Mouse (Mus musculus) midbrain, embryonic 16.5 days (tissue): ENCODE measurements around the gene Procr. TPM values are rescaled to one million over a fixed set of nuclear protein-coding genes. Genes with fewer than 3 reads are reported as not detected.

Experiments
- ATAC-seq: fragments of 200-750 bp; cut with Nextera tagmentation; 2 replicates; pipeline ENCODE4 v1.8.0; 2017; ENCODE audit warnings: moderate TSS enrichment
- H3K27ac ChIP-seq: fragments of 300-500 bp; sonication (generic); 2 replicates; pipeline ENCODE4 v1.5.1; 2014; ENCODE audit warnings: mild to moderate bottlenecking, low read length, mixed read lengths
- H3K27me3 ChIP-seq: fragments of 300-500 bp; sonication (generic); 2 replicates; pipeline ENCODE4 v1.6.1; 2014; ENCODE audit warnings: low read depth, low read length, mixed read lengths; ENCODE audit not compliant: control insufficient read depth, insufficient read depth
- H3K36me3 ChIP-seq: fragments of 300-500 bp; sonication (generic); 2 replicates; pipeline ENCODE4 v1.6.1; 2014; ENCODE audit warnings: mild to moderate bottlenecking, low read length, moderate library complexity, mixed read lengths; ENCODE audit not compliant: control insufficient read depth, insufficient read depth
- H3K4me1 ChIP-seq: fragments of 300-500 bp; sonication (generic); 2 replicates; pipeline ENCODE4 v1.6.1; 2014; ENCODE audit warnings: mild to moderate bottlenecking, low read length, mixed read lengths; ENCODE audit not compliant: control insufficient read depth, insufficient read depth
- H3K4me2 ChIP-seq: fragments of 300-500 bp; sonication (generic); 2 replicates; pipeline ENCODE4 v1.6.1; 2014; ENCODE audit warnings: mild to moderate bottlenecking, low read length, mixed read lengths
- H3K4me3 ChIP-seq: fragments of 300-500 bp; sonication (generic); 2 replicates; pipeline ENCODE4 v1.5.1; 2014; ENCODE audit warnings: low read depth, mild to moderate bottlenecking, low read length, moderate library complexity, mixed read lengths
- H3K9ac ChIP-seq: fragments of 300-500 bp; sonication (generic); 2 replicates; pipeline ENCODE4 v1.6.1; 2014; ENCODE audit warnings: low read depth, low read length, mixed read lengths
- H3K9me3 ChIP-seq: fragments of 300-500 bp; sonication (generic); replicated peaks from 2 replicates; pipeline ENCODE4 v1.6.1; 2014; ENCODE audit warnings: mild to moderate bottlenecking, low read length, mixed read lengths; ENCODE audit not compliant: control insufficient read depth, poor library complexity, severe bottlenecking
- WGBS: fragments of 180-500 bp; shearing (Covaris S2); extraction: QIAGEN DNeasy Blood & Tissue Kit; methylation state at CpG from one replicate; pipeline ENCODE4 v1.1.7; 2014; 5-methylcytosine and 5-hydroxymethylcytosine counted together
- polyA plus RNA-seq: library from polyadenylated mRNA; unstranded; fragments of >200 nt; fragmentation: Nextera tagmentation; extraction: Ambion mirVana; gene quantifications from 2 replicates; pipeline ENCODE4 v1.2.1, GENCODE M21; 2015

The Procr gene
- polyA plus RNA-seq, 1 experiment from 2014 or later = 2.8 TPM

DNA sequence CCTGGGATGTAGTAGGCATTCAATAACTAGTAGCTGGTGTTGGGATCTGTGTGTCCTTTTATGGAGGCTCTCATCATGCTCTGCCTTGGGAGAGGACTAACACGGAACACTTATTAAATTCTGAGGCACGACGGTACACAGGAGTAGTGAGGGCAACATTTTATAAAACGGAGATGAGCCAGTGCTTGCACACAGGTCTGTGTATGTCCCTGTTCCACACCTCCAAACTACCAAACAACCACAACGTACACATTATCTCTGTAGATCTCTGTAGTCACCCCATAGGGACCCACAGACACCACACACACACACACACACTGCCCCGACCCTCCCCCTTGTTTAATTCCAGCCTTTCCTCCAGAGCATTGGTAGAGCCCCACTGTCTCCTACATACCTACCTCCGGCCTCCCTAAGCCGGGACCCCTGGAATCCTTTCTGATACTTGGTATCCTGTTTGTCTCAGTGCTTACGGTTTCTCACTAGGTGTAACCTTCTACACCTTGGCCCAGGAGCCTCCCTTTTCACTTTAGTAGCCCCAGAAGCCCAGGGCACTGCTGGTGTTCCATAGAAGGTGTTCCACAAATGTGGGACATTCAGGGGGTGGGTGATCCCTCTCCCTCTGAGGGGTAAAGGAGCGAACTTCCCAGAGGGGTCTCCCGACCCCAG, 23.5 kb downstream of the Procr start:
- Histone ChIP-seq H3K36me3 (no peaks in the 10 kb centered on the region), H3K4me3 (peak overlapping the region; percentile 98), H3K27ac (no peak overlapping the region), H3K4me1 (peaks cover 32% of the 10 kb centered on the region), H3K27me3 (peaks cover 9% of the 10 kb centered on the region), H3K4me2 (peak overlapping the region; percentile 76), H3K9me3 (no peaks in the 10 kb centered on the region), H3K9ac (peak overlapping the region; percentile 99)
- 60% methylated on average over 11 of the region's 11 CpGs for WGBS
- 0 out of 2 replicates have a peak, but pooled peaks have one; percentile 2 for ATAC-seq

DNA sequence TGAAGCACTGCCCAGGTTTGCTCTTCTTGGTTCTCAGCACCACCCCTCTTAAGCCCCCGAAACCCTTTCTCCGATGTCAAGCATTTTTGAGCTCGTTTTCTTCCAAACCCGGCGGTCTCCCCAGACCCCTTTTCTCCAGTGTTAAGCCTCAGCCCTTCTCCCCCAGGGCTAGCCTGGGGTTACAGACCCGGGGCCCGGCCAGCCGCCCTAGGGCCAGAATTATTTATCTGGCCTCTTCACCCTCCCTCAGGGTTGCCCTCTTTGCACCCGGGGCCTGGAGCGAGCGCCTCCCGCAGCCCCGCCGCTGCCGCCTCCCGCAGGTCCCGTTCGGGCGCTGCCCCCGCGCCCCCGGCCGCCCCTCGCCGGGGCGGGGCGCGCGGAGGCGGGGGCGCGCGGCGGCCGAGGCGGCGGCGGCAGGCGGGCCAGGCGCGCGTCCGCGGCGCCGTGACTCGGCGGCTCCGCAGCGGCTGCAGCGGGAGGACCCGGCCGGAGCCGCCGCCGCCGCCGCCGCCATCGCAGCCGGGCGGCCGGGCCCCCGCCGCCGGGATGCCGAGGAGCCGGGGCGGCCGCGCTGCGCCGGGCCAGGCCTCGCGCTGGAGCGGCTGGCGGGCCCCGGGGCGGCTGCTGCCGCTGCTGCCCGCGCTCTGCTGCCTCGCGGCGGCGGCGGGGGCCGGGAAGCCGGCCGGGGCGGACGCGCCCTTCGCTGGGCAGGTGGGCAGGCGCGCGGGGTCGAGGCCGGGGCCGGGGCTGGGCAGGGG, 24.2 kb downstream of the Procr start, which contains the start of gene Mmp24:
Gene Mmp24 (plus strand): TSS at position 416 of the 758 bp plus-strand sequence.
- ATAC-seq = peak; percentile 36; the same call in 1 of the 2 replicates
- Histone ChIP-seq H3K36me3 (no peaks in the 10 kb centered on the region), H3K4me1 (peaks cover 32% of the 10 kb centered on the region), H3K9me3 (no peaks in the 10 kb centered on the region), H3K27ac (peak within 1 kb of the TSS; percentile 94), H3K4me3 (peak within 1 kb of the TSS; percentile 98), H3K9ac (peak within 1 kb of the TSS; percentile 99), H3K4me2 (peak within 1 kb of the TSS; percentile 76), H3K27me3 (peaks cover 9% of the 10 kb centered on the region)
- 1% methylated on average over 40 of the region's 100 CpGs for WGBS

DNA sequence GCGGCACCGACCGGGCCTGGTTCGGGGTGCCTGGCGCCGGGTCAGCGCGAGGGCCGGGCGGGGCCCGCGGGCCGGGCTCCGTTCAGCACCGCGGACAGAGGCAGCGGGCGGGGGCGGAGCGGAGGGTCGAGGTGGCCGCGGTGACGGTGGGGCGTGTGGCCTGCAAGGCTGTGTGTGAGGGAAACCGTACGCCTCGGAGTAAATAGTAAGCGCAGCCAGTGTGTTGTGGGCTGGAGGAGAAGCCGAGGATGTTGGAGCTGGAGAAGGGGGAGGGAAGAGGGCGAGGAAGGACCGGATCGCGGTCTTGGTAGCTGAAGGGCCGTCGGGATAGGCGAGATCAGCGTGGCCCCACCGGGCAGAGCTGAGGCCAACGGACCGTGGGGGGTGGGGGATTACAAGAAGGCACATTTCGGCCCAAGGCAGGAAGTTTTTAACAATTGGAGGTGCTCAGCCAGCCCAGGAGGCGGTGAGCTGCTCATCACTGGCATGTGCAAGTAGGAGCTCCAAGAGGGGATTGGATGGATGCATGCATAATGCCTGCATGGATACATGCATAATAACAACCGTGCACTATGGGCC, 24.9 kb downstream of the Procr start:
- H3K4me1 ChIP-seq = peaks cover 32% of the 10 kb centered on the region
- peak overlapping the region; percentile 76 for H3K4me2 ChIP-seq
- no peaks in the 10 kb centered on the region for H3K9me3 ChIP-seq
- H3K4me3 ChIP-seq = peak overlapping the region; percentile 98
- peak overlapping the region; percentile 94 for H3K27ac ChIP-seq
- H3K9ac ChIP-seq = peak overlapping the region; percentile 99
- H3K36me3 ChIP-seq = no peaks in the 10 kb centered on the region
- peak; percentile 82 for ATAC-seq
- WGBS = under 1% methylated on average over 36 of the region's 44 CpGs
- peaks cover 9% of the 10 kb centered on the region for H3K27me3 ChIP-seq

DNA sequence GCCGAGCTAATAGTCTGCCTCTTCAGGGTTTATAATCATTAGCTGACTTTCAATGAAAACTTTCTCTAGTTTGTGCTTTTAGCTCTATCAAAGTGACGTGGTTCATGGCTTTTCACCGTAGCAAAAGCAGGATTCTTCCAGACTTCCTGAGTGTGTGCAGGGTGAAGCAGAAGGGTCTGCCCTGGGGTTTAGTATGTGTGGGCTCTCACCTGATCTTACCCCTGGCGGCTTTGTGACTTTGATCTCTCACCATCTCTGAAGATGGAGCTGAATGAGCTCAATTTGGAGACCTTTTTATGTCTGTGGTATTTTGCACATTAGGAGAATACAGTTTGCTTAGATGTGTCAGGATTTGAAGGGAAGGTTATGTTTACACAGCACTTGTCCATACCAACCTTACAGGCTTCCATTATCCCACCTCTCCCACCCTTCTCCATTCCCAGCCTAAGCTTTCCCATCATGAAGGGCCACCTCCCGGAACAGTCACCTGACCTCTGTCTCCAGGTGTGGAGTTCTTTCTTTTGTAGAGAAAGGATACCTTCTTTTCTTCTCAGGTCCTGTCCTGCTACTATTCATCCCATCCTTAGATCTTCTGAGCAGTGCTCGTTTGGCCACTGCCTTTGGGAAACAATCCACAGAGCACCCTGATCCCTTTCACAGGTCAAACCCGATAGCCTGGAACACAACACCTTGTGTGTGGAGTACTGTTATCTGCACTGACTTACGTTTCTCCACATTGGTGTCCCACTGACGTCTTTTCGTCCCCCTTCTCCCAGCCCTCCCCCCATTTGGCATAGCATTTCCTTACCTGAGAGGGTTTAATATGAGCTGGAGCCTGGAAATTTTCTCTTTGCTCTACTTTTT, 26.1 kb downstream of the Procr start:
- no peak overlapping the region for H3K27ac ChIP-seq
- H3K4me2 ChIP-seq = peak overlapping the region; percentile 76
- WGBS = 64% methylated on average over 10 of the region's 10 CpGs
- H3K9me3 ChIP-seq = no peaks in the 10 kb centered on the region
- no peaks in the 10 kb centered on the region for H3K36me3 ChIP-seq
- H3K27me3 ChIP-seq = peaks cover 9% of the 10 kb centered on the region
- H3K4me3 ChIP-seq = peak overlapping the region; percentile 98
- H3K9ac ChIP-seq = no peak overlapping the region
- H3K4me1 ChIP-seq = peaks cover 32% of the 10 kb centered on the region
- ATAC-seq = no peak

DNA sequence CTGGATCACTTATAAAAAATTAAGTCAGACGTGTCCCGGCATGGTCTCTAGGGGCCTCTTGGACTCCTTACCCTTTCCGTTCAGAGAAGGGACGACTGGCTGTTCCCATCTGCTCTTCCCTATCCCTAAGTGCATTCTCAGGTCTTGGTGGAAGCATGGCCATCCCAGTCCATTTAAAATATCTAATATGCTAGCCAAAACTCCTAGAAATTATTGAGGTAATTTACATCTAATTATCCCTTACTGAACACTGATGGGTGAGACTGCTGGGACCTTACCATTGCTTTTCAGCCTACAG, 26.7 kb downstream of the Procr start:
- H3K27me3 ChIP-seq = peaks cover 9% of the 10 kb centered on the region
- H3K36me3 ChIP-seq = no peaks in the 10 kb centered on the region
- H3K4me2 ChIP-seq = peak overlapping the region; percentile 76; the same call in 1 of the 2 replicates
- no peak overlapping the region for H3K4me3 ChIP-seq
- WGBS = 47% methylated on average over 4 of the region's 4 CpGs
- ATAC-seq = no peak
- H3K4me1 ChIP-seq = peaks cover 32% of the 10 kb centered on the region
- H3K9ac ChIP-seq = no peak overlapping the region
- H3K9me3 ChIP-seq = no peaks in the 10 kb centered on the region
- no peak overlapping the region for H3K27ac ChIP-seq

DNA sequence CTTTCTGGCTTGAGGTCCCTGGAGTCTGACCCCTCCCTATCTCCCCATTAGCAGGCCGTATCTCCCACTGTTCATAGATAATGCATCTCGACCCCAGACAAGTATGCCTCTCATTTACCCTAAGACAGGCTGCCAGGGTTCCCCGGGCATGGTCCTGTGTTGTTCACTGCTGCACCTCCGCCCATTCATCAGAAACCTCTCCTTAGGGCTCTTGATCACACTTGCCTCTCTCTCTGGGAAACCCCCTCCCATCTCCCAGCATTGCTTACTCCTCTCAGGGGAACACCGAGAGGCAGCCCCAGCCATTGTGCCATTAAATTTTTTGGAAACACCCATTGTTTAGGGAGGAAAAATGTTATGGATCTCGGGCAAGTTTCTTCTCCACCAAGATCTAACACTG, 27.1 kb downstream of the Procr start:
- no peak overlapping the region for H3K27ac ChIP-seq
- no peaks in the 10 kb centered on the region for H3K36me3 ChIP-seq
- no peak overlapping the region for H3K9ac ChIP-seq
- H3K4me1 ChIP-seq = peaks cover 32% of the 10 kb centered on the region
- H3K4me3 ChIP-seq = no peak overlapping the region
- 39% methylated on average over 6 of the region's 6 CpGs for WGBS
- peaks cover 9% of the 10 kb centered on the region for H3K27me3 ChIP-seq
- no peaks in the 10 kb centered on the region for H3K9me3 ChIP-seq
- no peak for ATAC-seq
- no peak overlapping the region; the same call in 1 of the 2 replicates for H3K4me2 ChIP-seq

DNA sequence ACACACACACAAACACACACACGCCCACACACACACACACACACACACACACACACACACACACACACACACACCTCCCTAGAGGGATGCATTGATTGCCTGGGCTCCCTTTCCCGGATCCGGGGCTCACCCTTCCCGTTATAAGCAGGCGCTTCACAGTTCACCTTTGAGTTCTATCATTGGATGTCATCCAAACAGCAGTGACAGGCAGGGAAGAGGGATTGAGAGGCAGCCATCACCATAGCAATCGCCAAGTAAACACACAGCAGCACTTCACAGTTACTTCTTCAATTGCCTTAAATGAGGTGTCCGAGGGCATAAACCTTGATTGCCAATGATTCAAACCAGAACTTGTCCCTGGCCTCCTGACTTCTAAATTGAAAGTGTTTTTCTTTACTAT, 28.1 kb downstream of the Procr start:
- no peak overlapping the region for H3K27ac ChIP-seq
- H3K36me3 ChIP-seq = no peaks in the 10 kb centered on the region
- H3K4me2 ChIP-seq = no peak overlapping the region
- no peak for ATAC-seq
- no peak overlapping the region for H3K4me3 ChIP-seq
- WGBS = 46% methylated on average over 7 of the region's 7 CpGs
- H3K9me3 ChIP-seq = no peaks in the 10 kb centered on the region
- H3K27me3 ChIP-seq = 0 out of 2 replicates have a peak, but pooled peaks cover under 1% of the 10 kb centered on the region
- H3K4me1 ChIP-seq = peaks cover 32% of the 10 kb centered on the region
- no peak overlapping the region for H3K9ac ChIP-seq

DNA sequence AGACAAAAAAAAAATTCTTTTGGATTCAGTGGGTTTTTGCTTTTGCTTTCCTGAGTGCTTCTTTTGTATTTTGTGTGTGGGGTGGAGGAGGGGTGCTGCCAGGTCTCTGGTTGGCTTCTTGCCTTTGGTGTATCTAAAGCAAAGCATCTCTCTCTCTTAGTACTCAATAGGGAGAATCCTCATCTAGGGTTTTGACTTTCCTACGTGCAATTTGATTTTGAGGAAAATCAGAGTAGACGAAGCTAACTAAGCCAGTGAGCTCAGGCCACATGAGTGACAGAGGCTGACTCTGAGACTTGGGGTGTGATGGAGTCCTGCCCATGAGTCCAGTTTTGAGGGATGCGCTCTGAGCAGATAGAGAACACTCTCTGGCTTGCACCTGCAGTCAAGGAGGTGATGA, 28.6 kb downstream of the Procr start:
- Histone ChIP-seq H3K9me3 (no peaks in the 10 kb centered on the region), H3K27ac (no peak overlapping the region), H3K27me3 (no peaks in the 10 kb centered on the region), H3K9ac (no peak overlapping the region), H3K36me3 (no peaks in the 10 kb centered on the region), H3K4me3 (no peak overlapping the region), H3K4me2 (no peak overlapping the region), H3K4me1 (peaks cover 30% of the 10 kb centered on the region)
- 81% methylated on average over 3 of the region's 3 CpGs for WGBS
- ATAC-seq = no peak
